ENCODE assay signal across 19 mouse cellular contexts in genomic region chr13:46859173-46859572, GRCm38 (mm10).
"Had no signal": no experiment of that assay in that cellular context is flagged by ENCODE, and none has a peak within 500 bp of the region (broad histone marks: within the 10 kb centered on the region; RNA-seq: fewer than 3 reads in every experiment).

No protein-coding gene starts in this region.

- ATAC-seq: midbrain, embryonic 16.5 days had no signal

- H3K36me3 ChIP-seq: midbrain, embryonic 12.5 days; neural tube, embryonic 13.5 days; neural tube, embryonic 15.5 days; stomach, embryonic 15.5 days had no signal

- H3K9me3 ChIP-seq: megakaryocyte, embryonic 14.5 days; midbrain, embryonic 12.5 days; neural tube, embryonic 13.5 days; neural tube, embryonic 15.5 days; stomach, embryonic 15.5 days had no signal

- H3K27ac ChIP-seq: midbrain, embryonic 12.5 days; neural tube, embryonic 13.5 days; neural tube, embryonic 15.5 days; stomach, embryonic 15.5 days; stomach, postnatal 0 days had no signal

- H3K4me1 ChIP-seq: midbrain, embryonic 12.5 days; neural tube, embryonic 13.5 days; stomach, embryonic 15.5 days had no signal

- H3K9ac ChIP-seq: lung, embryonic 14.5 days; midbrain, embryonic 12.5 days; neural tube, embryonic 13.5 days; neural tube, embryonic 15.5 days; stomach, embryonic 15.5 days had no signal

- H3K27me3 ChIP-seq: megakaryocyte, embryonic 14.5 days; midbrain, embryonic 12.5 days; neural tube, embryonic 13.5 days; neural tube, embryonic 15.5 days; stomach, embryonic 15.5 days had no signal

- DNase-seq: lung, adult 18-20 months; lung, embryonic 14.5 days; lung, postnatal 10 days; lung, postnatal 4 days; midbrain, embryonic 14.5 days; retina, postnatal 1 day; right cerebral cortex, adult 18-20 months; right cerebral cortex, postnatal 25 days; right cerebral cortex, postnatal 4 days; thymus, adult 2 months; thymus, postnatal 36 days had no signal

- H3K4me3 ChIP-seq: megakaryocyte, embryonic 14.5 days; midbrain, embryonic 12.5 days; myocyte; neural tube, embryonic 13.5 days; neural tube, embryonic 15.5 days; stomach, embryonic 15.5 days had no signal

- H3K4me2 ChIP-seq: lung, embryonic 14.5 days; midbrain, embryonic 12.5 days; neural tube, embryonic 13.5 days; neural tube, embryonic 15.5 days; stomach, embryonic 15.5 days had no signal
